Mouse (Mus musculus): Measurements from ENCODE around the gene Wnt7b. TPM values are rescaled to one million over a fixed set of nuclear protein-coding genes. Genes with fewer than 3 reads are reported as not detected.
A peak's percentile ranks its signal among the peaks of the same experiment; 100 is the strongest.

The Wnt7b gene
- polyA plus RNA-seq, 1 experiment, result 56.4 TPM

DNA sequence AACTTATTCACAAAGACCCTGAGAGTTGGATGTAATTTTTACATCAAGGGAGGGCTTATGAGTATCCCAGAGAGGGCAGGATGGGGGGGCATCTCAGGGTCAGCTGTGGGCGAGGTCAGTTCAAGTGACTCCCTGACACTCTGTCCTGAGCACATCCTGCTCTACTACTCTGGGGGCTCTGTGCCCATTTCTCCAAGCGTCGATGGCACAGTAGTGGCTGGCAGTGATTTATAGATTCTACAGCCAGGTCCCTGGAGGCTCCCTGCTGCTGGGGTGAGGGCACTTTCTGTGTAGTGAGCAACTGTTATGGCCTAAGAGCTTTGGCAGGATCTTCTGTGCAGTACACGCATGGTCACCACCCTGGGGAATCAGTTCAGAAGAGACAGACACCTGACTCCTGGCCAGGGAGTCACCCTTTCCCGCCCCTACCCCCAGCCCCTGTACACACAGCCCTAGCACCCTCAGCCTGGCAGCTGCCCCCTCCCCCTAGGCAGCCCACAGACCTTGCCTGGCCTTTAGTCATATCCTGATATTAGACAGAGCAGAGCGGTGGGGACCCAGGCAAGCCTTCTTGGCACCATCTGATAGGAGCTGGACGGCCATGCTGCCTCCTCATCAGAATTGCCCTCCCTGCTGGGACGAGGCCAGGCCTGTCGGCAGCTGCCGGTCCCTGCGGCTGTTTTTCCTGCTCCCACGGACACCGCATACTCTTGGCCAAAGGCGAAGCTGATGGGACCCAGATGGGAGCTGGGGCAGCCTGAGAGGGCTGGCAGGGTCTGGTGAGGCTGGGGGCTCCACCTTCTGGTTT, 77.0 kb downstream of the Wnt7b start:
- peak; percentile 81 for DNase-seq (ENCODE audit: low read depth)
- no peak for TF ChIP-seq POLR2A (IDR thresholded peaks at IDR 0.05; ENCODE audit: borderline replicate concordance, extremely low read depth, insufficient read depth, insufficient read length, poor library complexity, severe bottlenecking)
- no peak for TF ChIP-seq CTCF (IDR thresholded peaks at IDR 0.05; ENCODE audit: borderline replicate concordance, extremely low read depth, insufficient read depth, insufficient read length)

DNA sequence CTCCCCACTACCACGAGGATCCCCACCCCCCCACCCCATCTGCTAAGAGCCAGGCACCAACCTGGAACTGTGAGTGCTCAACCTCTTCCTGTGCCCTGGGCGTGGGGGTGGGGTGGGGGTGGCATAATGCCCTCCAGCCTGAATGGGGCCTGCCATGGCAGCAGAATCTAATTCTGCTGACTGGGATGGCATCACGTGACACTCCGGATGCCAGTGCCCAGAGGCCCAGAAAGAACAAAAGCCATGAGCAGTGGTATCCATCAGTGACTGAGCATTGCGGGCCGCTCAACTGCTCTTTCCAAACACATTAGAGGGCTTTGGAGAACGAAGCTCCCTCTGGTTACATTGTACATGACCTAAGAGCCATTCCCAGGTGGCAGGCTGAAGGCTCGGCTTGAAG, 79.1 kb downstream of the Wnt7b start, which contains the start of gene 7530416G11Rik:
7530416G11Rik (minus strand) TSS at position 101 of the 400 bp plus-strand sequence.
- no peak for DNase-seq (ENCODE audit: low read depth)
- TF ChIP-seq POLR2A (IDR thresholded peaks at IDR 0.05; ENCODE audit: borderline replicate concordance, extremely low read depth, insufficient read depth, insufficient read length, poor library complexity, severe bottlenecking) (no peak), CTCF (IDR thresholded peaks at IDR 0.05; ENCODE audit: borderline replicate concordance, extremely low read depth, insufficient read depth, insufficient read length) (no peak)

DNA sequence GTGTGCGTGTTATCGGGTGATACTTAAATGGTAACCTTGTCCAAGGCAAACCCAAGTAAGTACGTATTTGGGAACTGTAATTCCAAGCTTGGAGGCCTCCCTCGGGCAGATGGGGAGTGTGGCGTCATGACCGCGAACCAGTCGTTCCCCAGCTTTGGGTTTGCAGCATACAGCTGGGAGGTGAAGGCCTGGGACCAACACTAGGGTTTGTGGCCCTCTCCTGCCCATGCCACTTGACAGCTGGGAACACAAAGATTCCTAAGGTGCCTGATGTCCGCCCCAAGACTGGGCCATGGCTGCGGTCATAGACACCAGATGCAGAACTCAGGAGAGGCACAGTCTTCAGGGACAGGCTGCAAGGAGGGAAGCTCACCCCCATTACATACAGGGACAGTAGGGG, 82.0 kb downstream of the Wnt7b start:
- no peak for DNase-seq (ENCODE audit: low read depth)
- no peak for TF ChIP-seq CTCF (IDR thresholded peaks at IDR 0.05; ENCODE audit: borderline replicate concordance, extremely low read depth, insufficient read depth, insufficient read length)
- no peak for TF ChIP-seq POLR2A (IDR thresholded peaks at IDR 0.05; ENCODE audit: borderline replicate concordance, extremely low read depth, insufficient read depth, insufficient read length, poor library complexity, severe bottlenecking)

DNA sequence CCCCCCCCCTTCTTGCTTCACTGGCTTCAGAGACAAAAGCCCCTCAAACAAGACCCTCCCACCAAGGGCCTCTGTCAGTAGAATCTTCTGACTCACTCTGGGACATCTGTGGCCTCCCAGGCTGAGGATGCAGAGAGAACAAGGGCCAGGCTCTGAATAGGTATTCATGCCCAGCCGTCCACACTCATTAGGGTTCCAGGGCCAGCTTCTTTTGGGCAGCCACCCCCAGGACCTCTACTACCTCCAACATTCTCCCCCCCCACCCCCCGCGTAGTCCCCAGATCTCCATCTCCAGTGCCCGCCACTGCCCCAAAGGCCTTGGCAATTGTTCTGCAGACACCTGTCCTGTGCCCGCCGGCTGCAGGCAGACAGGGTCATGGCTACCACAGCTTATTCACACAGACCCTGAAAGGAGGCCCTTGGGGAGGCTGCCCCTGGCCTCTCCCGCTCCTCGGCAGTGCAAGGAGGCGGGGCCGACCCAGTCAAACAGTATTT, 84.2 kb downstream of the Wnt7b start:
- TF ChIP-seq POLR2A (IDR thresholded peaks at IDR 0.05; ENCODE audit: borderline replicate concordance, extremely low read depth, insufficient read depth, insufficient read length, poor library complexity, severe bottlenecking), result no peak
- no peak for TF ChIP-seq CTCF (IDR thresholded peaks at IDR 0.05; ENCODE audit: borderline replicate concordance, extremely low read depth, insufficient read depth, insufficient read length)
- peak; percentile 87 for DNase-seq (ENCODE audit: low read depth)

DNA sequence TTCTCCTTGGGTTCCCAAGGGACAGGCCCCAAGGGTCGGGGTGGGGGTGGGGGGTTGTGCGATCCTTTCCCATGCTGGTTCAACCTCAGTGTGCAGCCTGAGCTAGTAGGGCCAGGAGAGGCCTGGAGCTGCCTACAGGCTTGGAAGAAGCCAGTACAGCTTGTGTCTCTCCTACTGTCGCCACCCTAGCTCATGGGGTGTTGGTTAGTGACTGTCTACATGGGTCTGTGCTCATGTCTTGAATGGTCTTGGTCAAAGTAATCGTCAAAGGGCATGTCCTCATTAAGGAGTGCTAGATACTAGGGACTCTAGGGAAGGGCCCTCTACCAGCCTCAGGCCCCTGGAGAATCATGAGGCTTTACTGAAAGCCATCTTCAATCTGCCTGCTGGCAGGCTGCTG, 84.7 kb downstream of the Wnt7b start:
- DNase-seq (ENCODE audit: low read depth), result no peak
- no peak for TF ChIP-seq CTCF (IDR thresholded peaks at IDR 0.05; ENCODE audit: borderline replicate concordance, extremely low read depth, insufficient read depth, insufficient read length)
- no peak for TF ChIP-seq POLR2A (IDR thresholded peaks at IDR 0.05; ENCODE audit: borderline replicate concordance, extremely low read depth, insufficient read depth, insufficient read length, poor library complexity, severe bottlenecking)

DNA sequence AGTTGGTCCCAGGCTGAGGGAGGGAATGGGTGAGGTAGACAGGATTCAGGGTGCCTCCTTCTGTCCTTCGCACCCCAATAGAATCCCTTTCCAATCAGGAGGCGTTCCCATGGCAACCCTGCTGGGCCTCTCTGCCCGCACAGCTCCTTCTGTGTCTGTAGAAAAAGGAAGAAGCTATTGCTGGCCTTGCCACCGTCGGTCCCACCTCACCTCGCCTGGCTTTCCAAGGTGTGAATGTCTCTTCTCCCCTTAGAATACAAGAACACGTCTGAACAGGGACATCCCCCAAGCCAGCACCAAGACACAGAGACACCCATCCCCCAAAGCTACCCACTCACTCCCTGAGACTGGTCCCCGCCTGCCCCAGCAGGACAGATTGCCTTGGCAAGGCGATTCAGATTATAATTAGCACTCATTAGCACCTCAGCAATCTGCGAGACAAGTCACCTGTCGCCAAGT, 88.1 kb downstream of the Wnt7b start:
- TF ChIP-seq CTCF (IDR thresholded peaks at IDR 0.05; ENCODE audit: borderline replicate concordance, extremely low read depth, insufficient read depth, insufficient read length), result no peak
- TF ChIP-seq POLR2A (IDR thresholded peaks at IDR 0.05; ENCODE audit: borderline replicate concordance, extremely low read depth, insufficient read depth, insufficient read length, poor library complexity, severe bottlenecking), result no peak
- DNase-seq (ENCODE audit: low read depth), result peak; percentile 96

DNA sequence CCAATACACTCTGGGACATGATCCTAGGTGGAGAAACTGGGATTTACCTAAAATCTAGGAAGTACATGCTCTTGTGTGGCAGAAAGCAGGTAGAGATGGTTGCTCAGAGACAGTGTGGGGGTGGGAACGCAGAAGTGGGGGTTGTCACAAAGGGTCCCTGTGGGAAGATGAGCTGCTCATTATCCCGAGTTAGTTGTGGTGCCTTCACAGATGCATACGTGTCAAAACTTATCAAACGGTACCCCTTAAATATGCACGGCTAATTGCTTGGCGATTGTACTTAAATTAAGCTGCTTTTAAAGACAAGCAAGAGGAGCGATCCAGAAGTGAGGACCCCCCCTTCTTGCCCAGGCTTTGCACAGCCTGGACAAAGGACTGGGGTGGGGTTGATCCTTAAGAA, 92.5 kb downstream of the Wnt7b start:
- peak; percentile 83 for DNase-seq (ENCODE audit: low read depth)
- TF ChIP-seq CTCF (IDR thresholded peaks at IDR 0.05; ENCODE audit: borderline replicate concordance, extremely low read depth, insufficient read depth, insufficient read length) (no peak), POLR2A (IDR thresholded peaks at IDR 0.05; ENCODE audit: borderline replicate concordance, extremely low read depth, insufficient read depth, insufficient read length, poor library complexity, severe bottlenecking) (no peak)

DNA sequence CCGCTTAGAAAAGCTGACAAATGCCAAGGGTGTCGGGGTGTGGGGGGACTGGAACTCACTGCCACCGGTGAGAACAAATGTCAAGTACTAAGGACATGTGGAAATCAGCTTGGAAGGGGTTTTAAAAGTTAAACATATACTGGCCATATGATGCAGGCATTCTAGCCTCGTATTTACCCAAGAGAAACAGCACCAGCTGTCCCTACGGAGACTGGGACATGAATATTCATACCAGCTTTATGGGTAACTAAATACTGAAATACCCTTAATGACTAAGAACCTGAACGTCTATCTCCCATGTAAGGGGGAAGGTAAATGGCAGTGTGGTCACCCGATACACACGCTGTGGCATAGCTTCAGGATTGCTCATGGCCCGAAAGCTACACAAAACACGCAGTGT, 93.4 kb downstream of the Wnt7b start:
- peak; percentile 60 for DNase-seq (ENCODE audit: low read depth)
- no peak for TF ChIP-seq CTCF (IDR thresholded peaks at IDR 0.05; ENCODE audit: borderline replicate concordance, extremely low read depth, insufficient read depth, insufficient read length)
- no peak for TF ChIP-seq POLR2A (IDR thresholded peaks at IDR 0.05; ENCODE audit: borderline replicate concordance, extremely low read depth, insufficient read depth, insufficient read length, poor library complexity, severe bottlenecking)

Other genes with a start within 250 kb of the Wnt7b start
- gene Atxn10, start 246.2 kb downstream of the Wnt7b start, polyA plus RNA-seq (2012; rRNA removed), result 310 and 373 TPM in 2 replicates
- 0.05 TPM in 1 of 2 replicates, not detected in the other for gene 7530416G11Rik, start 79.2 kb downstream of the Wnt7b start, polyA plus RNA-seq (2012; rRNA removed)
- gene Ppara, start 152.5 kb upstream of the Wnt7b start, polyA plus RNA-seq (2012; rRNA removed), result 0.14 and 0.46 TPM in 2 replicates
- 14.3 and 23.7 TPM in 2 replicates for gene Cdpf1, start 229.2 kb upstream of the Wnt7b start, polyA plus RNA-seq (2012; rRNA removed)
- 0.06 and 0.14 TPM in 2 replicates for gene Pkdrej, start 239.3 kb upstream of the Wnt7b start, polyA plus RNA-seq (2012; rRNA removed)
- 3.0 and 3.3 TPM in 2 replicates for gene Ttc38, start 249.8 kb upstream of the Wnt7b start, polyA plus RNA-seq (2012; rRNA removed)